Comparison of ENCODE assay signal across 21 mouse cellular contexts in genomic region chr17:84816014-84816461, GRCm38 (mm10). TPM values are rescaled to one million over a fixed set of nuclear protein-coding genes. Genes with fewer than 3 reads are reported as not detected.
A peak's percentile ranks its signal among the peaks of the same experiment; 100 is the strongest.
DNase-seq lines count a peak whose midpoint lies in the region; ATAC-seq and TF ChIP-seq lines count a peak whose summit lies in the region.
"Had no signal": no experiment of that assay in that cellular context is flagged by ENCODE, and none has a peak within 500 bp of the region (broad histone marks: within the 10 kb centered on the region; RNA-seq: fewer than 3 reads in every experiment).

No protein-coding gene starts in this region.

- 26% methylated on average over 9 of the region's 9 CpGs for WGBS in forebrain, embryonic 13.5 days
- WGBS in forebrain, embryonic 11.5 days = 76% methylated on average over 9 of the region's 9 CpGs
- WGBS in hindbrain, postnatal 0 days = 36% methylated on average over 9 of the region's 9 CpGs
- 62% methylated on average over 9 of the region's 9 CpGs for WGBS in liver, embryonic 12.5 days (ENCODE audit: insufficient replicate concordance)

- H3K36me3 ChIP-seq in forebrain, embryonic 13.5 days (ENCODE audit: poor library complexity, severe bottlenecking) = no peaks in the 10 kb centered on the region
- H3K36me3 ChIP-seq in forebrain, embryonic 11.5 days (ENCODE audit: control insufficient read depth, insufficient read depth, low read length) = no peaks in the 10 kb centered on the region
- H3K36me3 ChIP-seq in hindbrain, postnatal 0 days (ENCODE audit: insufficient read depth, low read length) = no peaks in the 10 kb centered on the region
- no peaks in the 10 kb centered on the region for H3K36me3 ChIP-seq in liver, embryonic 12.5 days
- H3K36me3 ChIP-seq: embryonic facial prominence, embryonic 15.5 days had no signal

- no peak for DNase-seq in forebrain, embryonic 11.5 days (ENCODE audit: low spot score)
- DNase-seq in layer of hippocampus, postnatal 14 days (ENCODE audit: low spot score in 2 of 2) = peak; percentile 7 to 18
- DNase-seq in layer of hippocampus, adult 9-11 months = no peak
- peak; percentile 90 for DNase-seq in brain, embryonic 14.5 days (ENCODE audit: low read depth)
- DNase-seq in hindbrain, postnatal 0 days (ENCODE audit: low spot score) = peak; percentile 53
- DNase-seq: adrenal gland, postnatal 25 days; cerebellum, adult 11 months; cerebellum, adult 9-11 months; gastrocnemius, postnatal 25 days; heart, adult 2 months; kidney, adult 18-20 months; liver, postnatal 0 days; lung, postnatal 10 days; thymus, adult 2 months; thymus, postnatal 4 days had no signal

- H3K4me2 ChIP-seq in forebrain, embryonic 13.5 days = peak overlapping the region; percentile 21
- H3K4me2 ChIP-seq in forebrain, embryonic 11.5 days (ENCODE audit: low read depth, low read length, severe bottlenecking) = no peak overlapping the region
- no peak overlapping the region for H3K4me2 ChIP-seq in hindbrain, postnatal 0 days (ENCODE audit: low read depth, low read length)
- H3K4me2 ChIP-seq in liver, embryonic 12.5 days = no peak overlapping the region
- H3K4me2 ChIP-seq: embryonic facial prominence, embryonic 15.5 days had no signal

- H3K27ac ChIP-seq in forebrain, embryonic 13.5 days = peak overlapping the region; percentile 63
- no peak overlapping the region for H3K27ac ChIP-seq in forebrain, embryonic 11.5 days (ENCODE audit: low read depth, low read length)
- H3K27ac ChIP-seq in hindbrain, postnatal 0 days = no peak overlapping the region
- H3K27ac ChIP-seq in liver, embryonic 12.5 days = no peak overlapping the region
- H3K27ac ChIP-seq: embryonic facial prominence, embryonic 15.5 days; heart, adult 2 months; kidney, postnatal 0 days had no signal

- peaks cover 23% of the 10 kb centered on the region for H3K4me1 ChIP-seq in forebrain, embryonic 13.5 days
- no peaks in the 10 kb centered on the region for H3K4me1 ChIP-seq in forebrain, embryonic 11.5 days (replicated peaks; ENCODE audit: control insufficient read depth, insufficient read depth, low read length)
- no peaks in the 10 kb centered on the region for H3K4me1 ChIP-seq in hindbrain, postnatal 0 days (ENCODE audit: insufficient read depth, low read length)
- no peaks in the 10 kb centered on the region for H3K4me1 ChIP-seq in liver, embryonic 12.5 days
- H3K4me1 ChIP-seq: embryonic facial prominence, embryonic 15.5 days had no signal

- no peaks in the 10 kb centered on the region for H3K27me3 ChIP-seq in forebrain, embryonic 13.5 days
- H3K27me3 ChIP-seq in forebrain, embryonic 11.5 days (ENCODE audit: control insufficient read depth, insufficient read depth, low read length) = no peaks in the 10 kb centered on the region
- no peaks in the 10 kb centered on the region for H3K27me3 ChIP-seq in hindbrain, postnatal 0 days (ENCODE audit: insufficient read depth, low read length)
- H3K27me3 ChIP-seq in liver, embryonic 12.5 days (replicated peaks) = no peaks in the 10 kb centered on the region
- H3K27me3 ChIP-seq: embryonic facial prominence, embryonic 15.5 days had no signal

- H3K9ac ChIP-seq in forebrain, embryonic 13.5 days = no peak overlapping the region
- H3K9ac ChIP-seq in forebrain, embryonic 11.5 days (ENCODE audit: low read length) = no peak overlapping the region
- no peak overlapping the region for H3K9ac ChIP-seq in hindbrain, postnatal 0 days (replicated peaks; ENCODE audit: low read length)
- H3K9ac ChIP-seq in liver, embryonic 12.5 days = no peak overlapping the region
- H3K9ac ChIP-seq: embryonic facial prominence, embryonic 15.5 days; liver, postnatal 0 days had no signal

- peak; percentile 69; the same call in 1 of the 2 replicates for ATAC-seq in forebrain, embryonic 13.5 days
- no peak for ATAC-seq in forebrain, embryonic 11.5 days (replicated peaks; ENCODE audit: low FRiP score)
- peak; percentile 38; the same call in 1 of the 2 replicates for ATAC-seq in hindbrain, postnatal 0 days
- ATAC-seq in liver, embryonic 12.5 days = no peak
- ATAC-seq: inflammation-experienced regulatory T-cells, adult 6 months; liver, postnatal 0 days; midbrain, embryonic 16.5 days had no signal

- no peak for TF ChIP-seq POLR2A in brain, embryonic 14.5 days (IDR thresholded peaks at IDR 0.05; ENCODE audit: borderline replicate concordance, extremely low read depth, insufficient read depth, insufficient read length, poor library complexity, severe bottlenecking)

- no peak overlapping the region for H3K4me3 ChIP-seq in forebrain, embryonic 13.5 days
- H3K4me3 ChIP-seq in forebrain, embryonic 11.5 days (ENCODE audit: low read depth, low read length) = no peak overlapping the region
- H3K4me3 ChIP-seq in hindbrain, postnatal 0 days (ENCODE audit: low read length) = no peak overlapping the region
- no peak overlapping the region for H3K4me3 ChIP-seq in liver, embryonic 12.5 days
- H3K4me3 ChIP-seq: embryonic facial prominence, embryonic 15.5 days; heart, adult 2 months had no signal

- TF ChIP-seq CTCF in brain, embryonic 14.5 days (IDR thresholded peaks at IDR 0.05; ENCODE audit: borderline replicate concordance, extremely low read depth, insufficient read depth, insufficient read length) = no peak
- TF ChIP-seq CTCF in hindbrain, postnatal 0 days (IDR thresholded peaks at IDR 0.05; ENCODE audit: low read depth) = no peak

- no peaks in the 10 kb centered on the region for H3K9me3 ChIP-seq in forebrain, embryonic 13.5 days (replicated peaks)
- H3K9me3 ChIP-seq in forebrain, embryonic 11.5 days (ENCODE audit: control insufficient read depth, low read length) = no peaks in the 10 kb centered on the region
- H3K9me3 ChIP-seq in hindbrain, postnatal 0 days (ENCODE audit: low read length) = no peaks in the 10 kb centered on the region
- H3K9me3 ChIP-seq in liver, embryonic 12.5 days (replicated peaks) = no peaks in the 10 kb centered on the region
- H3K9me3 ChIP-seq: embryonic facial prominence, embryonic 15.5 days had no signal

RNA-seq across cellular contexts. Expression of gene Lrpprc, which starts 25.4 kb away (rescaled TPM):
- polyA plus RNA-seq in forebrain, embryonic 13.5 days (2015; fragmentation: Nextera tagmentation; extraction: Ambion mirVana) = 36.5 and 44.6 TPM in 2 replicates
- 54.3 and 55.9 TPM in 2 replicates for polyA plus RNA-seq in forebrain, embryonic 11.5 days (2014; fragmentation: Nextera tagmentation; extraction: Ambion mirVana)
- 10 to 100 TPM; 63.5 to 66.1 TPM for total RNA-seq in layer of hippocampus, postnatal 14 days (2021)
- polyA plus RNA-seq in brain, embryonic 14.5 days (2012; rRNA removed) = 17.6 and 27.3 TPM in 2 replicates
- 46.1 and 47.3 TPM in 2 replicates for total RNA-seq in hindbrain, postnatal 0 days (2014; rRNA removed)
- polyA plus RNA-seq in hindbrain, postnatal 0 days (2015; fragmentation: Nextera tagmentation; extraction: Ambion mirVana) = 38.1 and 39.1 TPM in 2 replicates
- 64.9 and 68.2 TPM in 2 replicates for polyA plus RNA-seq in liver, embryonic 12.5 days (2016; fragmentation: Nextera tagmentation; extraction: Ambion mirVana)

Comparison
In these comparisons a context has a peak if more than half of its experiments do, and no peak if none do; other contexts are left out.
1. ATAC-seq: peak in forebrain, embryonic 13.5 days (single experiment) and hindbrain, postnatal 0 days (single experiment); none in forebrain, embryonic 11.5 days (single experiment) and liver, embryonic 12.5 days (single experiment).
2. DNase-seq: peak in layer of hippocampus, postnatal 14 days (2 of 2), brain, embryonic 14.5 days (single experiment) and hindbrain, postnatal 0 days (single experiment); none in forebrain, embryonic 11.5 days (single experiment) and layer of hippocampus, adult 9-11 months (single experiment).